Mouse (Mus musculus) embryo, embryonic 10.5 days (tissue): ENCODE results near the gene Gm20388.

ENCODE experiments used
- DNase-seq: peaks from one replicate; pipeline ENCODE4 v3.0.0-alpha.2; 2015; ENCODE audit warnings: low spot score

The Gm20388 gene

DNA sequence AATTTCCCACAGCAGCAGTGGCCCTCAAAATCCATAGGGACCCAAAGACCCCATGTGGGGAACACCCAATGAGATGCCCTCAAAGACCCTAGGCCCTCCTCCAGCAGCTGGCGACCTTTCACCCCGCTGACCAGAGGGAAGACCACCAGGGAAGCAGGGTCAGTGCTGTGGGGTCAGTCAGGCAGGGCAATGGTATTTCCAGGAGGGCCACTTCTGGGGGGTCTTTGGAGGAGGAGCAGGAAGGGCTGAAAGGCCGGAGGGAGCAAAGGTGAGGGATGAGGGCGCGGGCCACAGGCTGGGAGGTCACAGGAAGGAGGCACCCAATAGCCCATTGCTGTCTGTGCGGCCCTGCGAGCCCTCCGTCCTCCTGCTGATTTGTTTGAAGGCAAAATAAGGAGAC, 1539.6 kb downstream of the Gm20388 start:
- DNase-seq, result no peak

GRCm38 (mm10) chr8:121451404-121452076, 1540.9 kb downstream of the Gm20388 start:
- DNase-seq, result no peak

GRCm38 (mm10) chr8:121454737-121455136, 1544.1 kb downstream of the Gm20388 start:
- no peak for DNase-seq

GRCm38 (mm10) chr8:121461192-121461591, 1550.6 kb downstream of the Gm20388 start:
- no peak for DNase-seq

DNA sequence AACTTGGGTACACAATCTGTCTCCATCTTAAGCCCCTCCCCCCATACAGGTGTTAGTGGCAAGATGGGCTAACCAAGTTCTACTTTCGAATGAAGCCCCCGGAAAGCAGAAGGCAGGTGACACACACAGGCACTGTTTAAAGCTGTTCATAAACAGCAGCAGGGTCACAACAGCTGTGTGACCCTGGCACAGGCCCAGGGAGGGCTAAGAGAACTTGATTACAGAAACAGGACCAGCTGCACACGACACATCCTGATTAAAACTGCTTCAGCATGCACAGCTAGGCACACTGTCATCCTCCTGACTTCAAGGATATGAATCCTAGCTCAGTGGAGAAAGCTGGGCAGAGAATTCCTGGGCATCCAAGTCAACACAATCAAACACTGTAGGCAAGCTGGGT, 1551.5 kb downstream of the Gm20388 start:
- DNase-seq, result no peak

- no peak for DNase-seq
Observed at GRCm38 (mm10) chr8:121468083-121469071, 1557.7 kb downstream of the Gm20388 start.

- peak; percentile 39 for DNase-seq
Observed at GRCm38 (mm10) chr8:121474161-121474897, 1563.7 kb downstream of the Gm20388 start.

DNA sequence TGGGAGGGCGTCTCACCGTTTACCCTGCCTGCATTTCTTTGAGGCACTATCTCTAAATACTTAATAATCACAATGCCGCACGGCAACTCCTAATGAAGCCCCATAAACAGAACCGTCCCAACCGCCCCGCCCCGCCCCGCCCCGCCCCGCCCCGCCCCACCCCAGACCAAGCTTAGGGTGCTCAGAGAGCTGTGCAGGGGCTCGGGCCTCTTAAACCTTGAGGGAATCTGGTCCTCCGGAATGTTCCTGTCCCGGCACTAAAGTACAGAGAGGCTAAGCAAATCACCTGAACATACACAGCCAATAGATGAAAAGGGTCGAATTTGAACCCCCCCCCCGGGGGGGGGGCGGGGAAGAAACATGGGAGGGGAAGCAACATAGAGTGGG, 1564.2 kb downstream of the Gm20388 start:
- no peak for DNase-seq

DNA sequence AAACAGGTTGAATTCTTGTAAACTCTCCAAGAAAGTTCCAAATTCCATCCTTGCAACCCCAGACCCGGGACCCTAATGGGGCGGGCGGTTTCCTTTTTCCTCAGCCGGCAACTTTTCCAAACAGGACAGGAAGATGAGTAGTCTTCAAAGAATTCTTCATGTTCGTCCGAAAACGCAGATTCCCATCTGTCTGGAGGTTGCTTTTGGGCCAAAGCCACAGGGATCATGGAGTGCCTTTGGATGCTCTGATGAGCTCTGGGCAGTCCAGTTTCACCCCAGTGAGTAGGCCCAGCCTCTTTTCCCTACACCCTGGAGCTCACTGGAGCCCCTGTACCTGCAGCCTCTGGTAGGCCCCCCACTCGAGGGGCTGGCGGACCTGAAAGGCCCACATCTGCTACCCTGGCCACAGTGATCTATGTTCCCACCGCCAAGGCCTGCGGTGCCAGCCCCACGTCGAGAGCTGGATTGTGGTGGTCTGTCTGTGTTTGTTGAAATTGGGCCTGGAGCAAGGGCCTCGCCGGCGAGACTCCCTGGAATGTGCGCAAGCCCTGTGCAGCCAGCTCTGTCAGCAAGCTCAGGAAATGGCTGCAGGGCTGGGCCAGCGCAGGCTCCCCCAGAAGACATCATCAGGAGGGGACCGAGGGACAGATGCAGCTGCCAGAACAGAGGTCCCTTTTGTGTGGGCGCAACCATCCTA, 1567.4 kb downstream of the Gm20388 start:
- no peak for DNase-seq

DNA sequence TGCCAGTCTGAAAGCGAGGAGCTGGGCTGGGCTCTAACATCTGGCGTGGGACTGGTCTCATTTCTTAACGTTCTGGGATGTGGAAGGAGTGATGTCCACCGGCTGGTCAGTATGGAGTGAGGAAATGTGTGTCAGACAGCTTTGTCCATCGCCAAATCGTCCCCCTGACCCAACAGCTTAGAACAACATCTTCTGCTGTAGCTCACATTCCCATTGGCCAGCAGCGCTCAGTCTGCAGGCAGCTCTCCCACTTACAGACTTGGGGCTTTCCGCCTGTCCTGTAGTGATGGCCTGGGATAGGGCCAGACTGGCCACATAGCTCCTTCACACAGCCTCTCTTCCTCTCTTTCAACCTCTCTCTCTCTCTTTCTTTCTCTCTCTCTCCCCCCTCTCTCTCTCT, 1568.5 kb downstream of the Gm20388 start:
- no peak for DNase-seq

DNA sequence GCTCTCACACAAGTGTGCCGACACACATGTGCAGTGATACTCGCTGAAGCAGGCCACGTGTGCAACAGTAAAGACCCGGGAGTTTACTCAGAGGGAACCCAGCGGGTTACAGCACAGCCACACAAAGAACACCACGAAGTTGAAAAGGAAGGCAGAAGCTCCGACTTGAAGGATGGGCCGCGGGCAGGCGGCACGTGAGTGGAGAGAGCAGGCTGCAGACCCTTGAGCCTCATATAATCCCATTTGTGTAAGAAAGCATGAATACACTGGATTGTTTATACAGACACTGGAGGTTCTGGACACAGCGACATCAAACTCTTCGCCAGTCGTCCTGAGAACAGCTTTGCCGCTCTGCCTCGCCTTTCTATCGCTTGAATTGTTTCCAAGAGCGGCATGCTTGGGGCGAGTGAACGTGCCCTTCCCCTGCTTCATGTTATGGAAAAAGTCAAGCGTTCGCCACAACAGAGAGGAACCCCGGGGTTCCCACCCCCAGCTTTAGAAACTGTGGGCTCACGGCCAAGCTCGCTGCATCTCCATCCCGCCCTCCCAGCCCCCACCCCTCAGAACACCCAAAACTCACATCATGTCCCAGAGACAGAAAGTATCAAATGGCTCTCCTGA, 1569.9 kb downstream of the Gm20388 start:
- no peak for DNase-seq

GRCm38 (mm10) chr8:121484072-121484782, 1573.6 kb downstream of the Gm20388 start:
- no peak for DNase-seq

DNA sequence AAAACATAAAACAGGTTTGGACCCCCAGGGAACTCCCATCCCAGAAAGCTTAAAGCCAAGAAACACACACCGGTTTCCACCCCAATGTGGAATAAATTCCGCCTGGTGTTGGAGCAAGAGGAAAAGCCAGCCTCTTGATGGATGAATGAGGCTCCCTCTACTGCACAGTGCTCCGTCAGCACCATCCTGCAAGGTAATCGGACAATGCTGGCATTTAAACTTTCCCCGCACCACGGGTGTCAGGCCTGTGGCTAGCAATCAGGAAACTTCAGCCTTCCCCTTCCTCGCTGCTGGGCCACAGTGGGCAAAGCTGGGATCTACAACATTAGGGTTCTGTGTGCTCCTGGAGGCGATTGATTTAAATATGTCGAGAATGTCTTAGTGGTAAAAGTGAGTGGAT, 1581.0 kb downstream of the Gm20388 start:
- no peak for DNase-seq

- DNase-seq, result no peak
Observed at GRCm38 (mm10) chr8:121497621-121498020, 1587.0 kb downstream of the Gm20388 start.

GRCm38 (mm10) chr8:121511751-121512150, 1601.1 kb downstream of the Gm20388 start:
- DNase-seq, result no peak

- DNase-seq, result peak; percentile 92
Observed at GRCm38 (mm10) chr8:121513429-121513828, 1602.8 kb downstream of the Gm20388 start.

GRCm38 (mm10) chr8:121525111-121525818, 1614.6 kb downstream of the Gm20388 start:
- no peak for DNase-seq

- no peak for DNase-seq
Observed at GRCm38 (mm10) chr8:121526811-121527550, 1616.3 kb downstream of the Gm20388 start.

DNA sequence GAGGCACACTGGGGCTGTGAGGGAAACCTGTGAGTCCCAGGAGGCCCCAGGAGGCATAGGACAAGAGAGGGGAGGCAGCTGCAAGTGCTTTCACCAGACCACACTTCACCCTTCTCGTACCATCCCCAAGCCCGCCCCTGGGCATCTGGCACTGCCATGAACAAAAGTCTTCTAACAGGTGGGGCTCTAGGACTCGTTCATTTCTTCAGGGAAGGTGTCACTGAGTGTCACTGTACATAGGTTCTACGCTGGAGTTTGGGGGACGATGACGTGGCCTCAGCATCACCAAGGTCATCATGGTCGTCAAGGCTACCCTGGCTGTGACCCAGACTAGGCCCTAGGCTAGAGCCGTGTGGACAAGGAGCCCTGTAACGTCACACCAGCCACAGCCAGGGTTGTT, 1617.1 kb downstream of the Gm20388 start:
- DNase-seq, result no peak
